Mouse (Mus musculus) T-cell, adult 2 months (primary cell): ENCODE measurements around the gene Chil1.

ENCODE experiments used
- DNase-seq: peaks from one replicate; pipeline ENCODE4 v3.0.0; 2022; ENCODE audit warnings: low spot score

Gene Chil1

DNA sequence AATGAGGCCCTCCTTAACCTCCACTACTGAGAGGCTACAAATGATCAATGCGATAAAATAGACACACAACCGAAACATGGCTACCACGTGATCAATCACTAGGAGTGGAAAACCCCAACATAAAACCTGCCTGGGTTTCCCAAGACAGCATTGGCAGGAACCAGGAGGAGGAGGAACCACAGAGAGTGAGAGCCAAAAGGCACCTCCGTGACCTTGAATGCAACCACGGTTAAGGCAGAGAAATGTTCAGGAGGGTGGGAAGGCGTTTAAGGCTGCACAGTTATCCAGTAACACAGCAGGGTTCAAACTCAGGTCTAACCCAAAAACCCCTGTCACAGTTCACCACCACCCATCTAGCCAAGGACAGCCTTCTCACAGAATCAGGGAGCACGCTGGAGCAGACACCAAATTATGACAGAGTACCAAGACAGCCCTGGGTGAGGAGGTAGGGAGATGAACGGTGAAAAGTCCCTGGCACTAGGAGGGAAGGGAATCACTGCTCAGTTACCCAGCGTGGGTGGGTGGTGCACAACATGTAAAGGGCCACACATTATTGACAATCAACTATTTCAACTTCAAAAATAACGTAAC lies 48.8 kb downstream of the Chil1 start:
- DNase-seq = no peak

DNA sequence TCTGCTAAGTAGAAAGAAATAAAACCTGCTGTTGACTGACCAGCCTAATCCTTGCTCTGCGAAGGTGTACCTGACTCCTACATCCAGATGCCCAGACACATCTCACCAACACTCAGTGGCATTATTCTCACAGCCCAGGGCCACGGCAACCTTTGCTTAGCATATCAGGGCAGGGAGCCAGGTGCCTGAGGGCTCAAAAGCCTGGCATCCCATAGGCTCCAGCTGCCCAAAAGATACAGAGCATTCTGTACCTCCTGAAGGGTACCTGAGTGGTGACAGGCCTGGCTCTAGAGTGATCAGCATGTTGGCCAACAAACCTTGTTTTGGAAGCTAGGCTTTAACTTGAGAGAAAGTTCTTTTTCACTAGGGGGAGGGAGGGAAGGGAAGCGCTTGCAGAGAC lies 49.3 kb downstream of the Chil1 start:
- DNase-seq = no peak

DNA sequence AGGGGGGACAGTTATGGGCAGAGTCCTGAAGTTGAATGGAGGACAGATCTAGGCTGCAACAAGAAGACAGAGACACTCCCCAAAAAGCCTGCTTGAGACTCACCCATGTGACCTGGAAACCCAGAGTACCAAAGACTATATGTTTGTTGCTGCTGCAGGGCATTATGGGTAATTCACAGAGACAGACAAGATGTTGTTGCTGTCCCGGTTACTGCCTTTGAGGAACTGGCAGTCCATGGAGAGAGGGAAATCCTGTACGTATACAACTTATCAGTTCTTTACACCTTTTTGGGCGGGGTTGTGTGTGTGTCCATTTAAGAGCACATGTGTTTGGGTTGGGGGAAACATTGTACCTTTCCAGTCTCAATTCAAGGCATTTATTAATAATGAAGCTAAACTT lies 49.7 kb downstream of the Chil1 start:
- DNase-seq = no peak

DNA sequence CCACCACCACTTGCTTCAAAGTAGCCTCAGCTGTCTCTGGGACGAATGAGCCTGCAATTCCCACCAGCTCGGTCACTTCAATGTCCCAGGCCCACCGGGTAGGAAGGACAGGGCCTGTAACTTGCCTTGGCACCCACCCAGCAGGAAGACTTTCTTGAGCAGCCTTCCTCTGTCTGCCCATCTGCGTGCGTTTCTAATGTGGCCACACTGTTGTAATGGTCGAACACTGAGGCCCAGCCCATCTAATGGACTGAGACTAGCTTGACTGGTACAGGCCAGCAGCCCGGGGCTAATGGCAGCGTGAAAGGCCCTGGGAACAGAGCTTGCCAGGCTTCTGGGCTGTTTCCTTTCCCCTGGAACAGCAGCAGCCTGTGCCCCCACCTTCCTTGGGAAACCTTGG lies 50.4 kb downstream of the Chil1 start:
- DNase-seq = no peak

DNA sequence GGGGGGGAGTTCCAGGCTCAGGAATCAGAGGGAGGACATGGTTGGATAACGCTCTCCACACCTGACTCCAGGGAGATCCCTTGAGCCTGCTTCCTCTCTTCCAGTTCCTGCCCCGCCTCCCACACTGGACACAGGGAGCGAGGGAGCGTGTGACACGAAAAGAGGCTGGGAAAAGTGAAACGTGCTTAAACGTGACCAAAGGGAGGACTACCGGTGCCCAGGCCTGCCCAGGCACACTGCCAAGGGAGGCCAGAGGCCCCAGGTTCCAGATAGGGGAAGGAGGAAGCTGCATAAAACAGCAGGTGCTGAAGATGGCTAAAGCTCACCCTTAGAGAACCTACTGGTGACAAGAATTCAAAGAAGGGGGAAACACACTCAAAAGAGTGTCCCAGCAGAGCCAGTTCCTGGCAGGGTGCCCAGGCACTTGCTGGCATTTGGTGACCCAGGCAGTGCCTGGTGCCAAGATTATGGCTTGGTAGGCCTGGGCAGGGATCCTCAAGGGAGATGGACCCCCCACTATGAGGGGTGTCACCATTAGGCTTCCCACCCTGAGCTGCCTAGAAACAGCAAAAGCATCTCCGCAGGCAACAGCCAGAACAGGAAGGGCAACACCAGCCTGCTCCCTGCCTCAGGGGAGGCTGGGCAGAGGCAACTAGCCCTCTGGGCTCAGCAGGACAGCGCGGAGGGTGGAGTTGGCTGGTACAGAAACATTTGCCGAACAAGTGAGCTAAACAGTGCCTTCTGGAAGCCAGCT lies 51.0 kb downstream of the Chil1 start:
- no peak for DNase-seq

DNA sequence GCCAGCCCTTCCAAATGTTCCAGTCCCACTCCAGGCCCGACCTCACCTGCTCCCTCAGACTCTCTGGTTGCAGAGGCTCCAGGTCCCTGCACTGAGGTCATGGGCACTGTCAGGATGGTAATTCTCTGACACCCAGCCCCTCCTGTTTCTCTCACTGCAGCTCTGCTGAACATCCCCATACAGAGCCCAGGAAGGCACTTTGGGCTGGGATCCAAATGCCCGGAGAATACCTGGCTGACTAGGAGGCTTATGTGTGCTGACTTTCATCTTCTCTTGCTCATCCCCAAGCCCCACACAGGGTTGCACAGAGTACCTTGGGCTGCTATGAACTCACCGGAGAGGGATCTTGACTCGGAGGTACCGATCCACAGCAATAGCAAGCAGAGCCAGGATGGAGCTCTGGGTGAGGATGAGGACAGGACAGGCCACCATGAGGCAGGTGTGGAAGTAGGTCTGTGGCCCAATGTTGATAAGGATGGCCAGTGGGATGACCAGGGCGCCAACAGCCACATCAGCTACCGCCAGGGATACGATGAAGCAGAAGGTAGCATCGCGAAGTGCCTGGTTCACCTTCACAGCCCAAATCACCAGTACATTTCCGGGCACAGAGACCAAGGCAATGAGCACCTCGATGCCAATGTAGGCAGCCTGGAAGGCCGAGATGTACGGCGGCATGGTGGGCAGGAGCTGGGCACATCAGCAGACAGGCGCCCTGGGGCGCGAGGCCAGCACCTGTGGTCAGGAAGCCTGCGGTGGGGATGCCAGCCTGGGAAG lies 51.9 kb downstream of the Chil1 start:
- DNase-seq = no peak

DNA sequence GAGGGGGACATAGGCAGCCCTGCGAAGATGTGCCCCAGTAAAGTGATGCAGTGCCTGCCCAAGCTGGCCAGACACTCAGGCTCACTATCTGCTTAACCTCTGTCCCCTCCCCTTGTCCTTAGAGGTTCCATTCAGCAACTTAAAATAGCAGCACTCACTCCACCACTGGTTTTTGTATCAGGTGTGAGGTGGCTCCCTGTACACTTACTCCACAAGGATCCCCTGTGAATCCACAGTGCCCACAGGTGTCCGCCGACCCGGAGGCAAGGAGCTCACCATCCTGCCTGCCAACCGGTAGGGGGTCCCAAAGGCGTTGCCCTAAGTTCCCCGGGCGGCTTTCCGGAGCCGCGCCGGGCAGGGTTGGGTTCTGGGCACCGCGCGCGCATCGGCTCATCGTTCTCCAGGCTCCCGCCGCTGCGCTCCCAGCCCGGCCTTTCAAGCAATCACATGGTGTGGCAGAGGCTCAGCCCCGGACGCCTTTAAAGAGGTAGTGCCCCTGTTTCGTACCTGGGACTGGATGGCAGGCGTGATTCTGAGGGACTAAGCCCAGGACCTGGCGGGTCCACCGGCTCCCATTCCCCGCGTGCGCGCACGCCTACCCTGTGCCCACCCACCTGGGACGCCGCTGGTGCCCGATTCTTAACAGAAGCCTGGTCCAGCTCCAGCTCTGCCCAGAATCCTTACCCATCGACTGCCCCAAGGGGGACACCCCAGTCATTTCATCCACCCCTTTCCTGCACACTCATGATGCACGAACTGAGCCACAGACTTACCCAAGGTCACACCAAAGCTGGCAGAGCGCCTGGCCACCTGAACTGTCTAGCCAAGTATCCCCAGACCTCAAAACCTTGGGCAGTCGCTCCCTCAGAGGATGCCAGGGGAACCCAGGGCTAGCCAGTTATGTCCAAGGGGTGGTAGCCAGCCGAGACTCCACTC lies 52.7 kb downstream of the Chil1 start:
- no peak for DNase-seq

DNA sequence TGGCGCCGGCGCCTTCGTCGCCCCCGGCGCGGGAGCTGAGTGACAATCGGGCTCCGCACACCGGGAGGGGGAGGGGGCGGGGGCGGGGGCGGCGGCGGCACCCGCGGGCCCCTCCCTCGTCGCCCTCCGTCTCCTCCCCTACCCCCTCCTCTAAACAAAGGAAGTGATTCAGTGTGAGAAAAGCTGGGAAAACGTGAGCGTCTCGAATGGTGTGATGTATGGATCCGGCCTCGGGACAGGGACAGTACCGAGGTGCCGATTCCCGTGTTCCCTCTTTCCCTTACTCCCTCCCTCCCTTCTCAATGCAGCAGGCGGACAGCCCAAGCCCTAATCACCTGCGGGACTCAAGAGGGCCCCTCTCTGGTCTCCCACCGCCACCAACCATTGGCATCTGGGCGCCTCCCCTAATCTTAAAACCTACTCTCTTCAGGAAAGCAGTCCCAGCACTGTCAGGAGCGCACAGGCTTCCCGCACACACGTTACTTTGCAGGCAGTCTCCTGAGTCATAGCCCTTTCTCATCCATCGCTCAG lies 53.5 kb downstream of the Chil1 start, which contains the start of gene Adora1:
Gene Adora1, minus strand, starts transcription at position 41 of the 531 bp plus-strand sequence.
- DNase-seq = no peak

DNA sequence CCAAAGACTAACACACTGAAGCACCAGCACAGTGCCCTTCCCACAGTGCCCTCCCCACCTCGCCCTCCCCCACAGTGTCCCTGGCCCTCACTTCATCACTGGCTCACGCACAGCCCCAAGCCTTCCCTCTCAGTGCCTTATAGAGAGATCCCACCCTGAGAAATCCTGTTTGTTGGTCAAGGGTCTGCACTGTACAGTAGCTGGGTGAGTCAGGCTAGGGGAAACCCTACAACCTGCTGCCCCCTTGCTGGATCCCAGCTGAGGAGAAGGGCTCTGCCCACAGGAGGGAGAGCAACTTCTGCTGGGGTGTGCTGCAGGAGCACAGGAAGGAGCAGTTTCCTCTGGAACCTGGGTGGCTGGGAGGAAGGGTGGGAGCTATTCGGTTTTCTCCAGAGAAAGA lies 54.2 kb downstream of the Chil1 start:
- DNase-seq = no peak

DNA sequence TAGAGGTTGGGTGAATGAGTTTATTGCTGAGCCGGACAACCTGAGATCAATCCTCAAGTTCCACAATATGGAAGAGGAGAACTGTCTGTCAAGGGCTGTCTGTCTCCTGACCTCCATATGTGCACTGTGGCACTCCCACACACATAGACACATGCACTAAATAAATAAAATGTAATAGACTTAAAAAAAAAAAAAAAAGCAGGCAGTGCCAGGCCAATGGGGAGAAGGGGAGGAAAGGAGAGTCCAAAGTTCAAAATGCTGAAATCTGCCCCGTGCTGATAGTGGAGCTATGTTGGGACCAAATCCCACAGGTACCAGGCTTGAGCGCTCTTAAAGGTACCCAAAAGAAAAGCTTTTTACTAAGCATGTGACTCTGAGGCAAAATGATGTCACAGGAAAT lies 55.5 kb downstream of the Chil1 start:
- no peak for DNase-seq
